Mouse (Mus musculus) layer of hippocampus, adult 9-11 months (tissue): ENCODE data around the gene Dlgap3.
A peak's percentile ranks its signal among the peaks of the same experiment; 100 is the strongest.

Source experiments
- DNase-seq: peaks from one replicate; pipeline ENCODE4 v3.0.0; 2022

Dlgap3 gene

DNA sequence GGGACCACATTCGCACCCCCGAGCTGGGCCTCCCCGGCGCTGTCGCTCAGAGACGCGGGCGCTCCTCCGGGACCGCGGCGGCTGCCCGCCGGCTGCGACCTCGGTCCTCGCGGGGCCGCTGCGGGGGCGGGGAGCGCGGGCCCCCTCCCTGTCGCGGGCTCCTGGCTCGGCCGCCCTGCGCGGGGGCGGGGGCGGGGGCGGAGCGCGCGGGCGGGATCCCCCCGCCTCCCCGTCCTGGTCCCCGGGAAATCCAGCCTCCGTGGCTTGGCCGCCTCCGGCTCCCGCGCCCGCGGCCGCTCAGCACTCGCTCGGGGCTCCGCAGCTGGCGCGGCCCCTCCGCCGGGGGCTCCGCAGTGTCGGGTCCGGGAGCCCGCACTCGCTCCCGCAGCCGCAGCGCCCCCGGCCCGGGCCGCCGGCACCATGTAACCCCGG lies at the start of gene Dlgap3:
TSS of gene Dlgap3 (plus strand) at position 291 of the 432 bp plus-strand sequence.
- no peak for DNase-seq

DNA sequence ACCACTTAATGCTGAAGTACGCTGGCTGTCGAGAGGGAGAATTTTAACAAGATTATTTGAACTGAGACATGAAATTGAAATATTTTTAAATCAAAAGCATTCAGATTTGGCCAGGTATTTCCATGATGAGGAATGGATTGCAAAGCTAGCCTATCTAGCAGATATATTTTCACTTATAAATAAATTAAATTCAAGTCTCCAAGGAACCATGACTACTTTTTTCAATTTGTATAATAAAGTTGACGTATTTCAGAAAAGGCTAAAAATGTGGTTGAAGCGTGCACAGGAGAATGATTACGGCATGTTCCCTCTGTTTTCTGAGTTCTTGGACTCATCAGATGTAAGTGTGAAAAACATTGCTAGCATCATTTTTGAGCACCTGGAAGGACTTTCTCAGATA lies 45.6 kb upstream of the Dlgap3 start, which contains the start of gene Tmem35b:
TSS of gene Tmem35b (plus strand) at position 301 of the 400 bp plus-strand sequence.
- DNase-seq = no peak

DNA sequence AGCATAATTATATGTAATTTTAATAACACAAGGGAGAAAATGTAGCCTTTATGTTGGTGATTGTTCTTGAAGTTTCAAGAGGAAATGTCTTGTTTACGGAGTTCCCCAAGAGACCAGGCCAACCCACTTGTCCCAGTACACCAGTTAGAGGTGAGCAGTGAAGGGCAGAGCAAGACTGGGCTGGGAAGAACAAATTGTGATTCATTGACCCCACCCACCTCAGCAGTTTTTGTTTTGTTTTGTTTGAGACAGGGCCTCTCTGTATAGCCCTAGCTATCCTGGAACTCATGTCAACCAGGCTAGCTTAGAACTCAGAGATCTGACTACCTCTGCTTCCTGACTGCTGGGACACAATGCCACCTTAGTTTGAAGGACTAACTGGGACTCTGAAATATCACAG lies 44.7 kb upstream of the Dlgap3 start:
- DNase-seq = no peak

DNA sequence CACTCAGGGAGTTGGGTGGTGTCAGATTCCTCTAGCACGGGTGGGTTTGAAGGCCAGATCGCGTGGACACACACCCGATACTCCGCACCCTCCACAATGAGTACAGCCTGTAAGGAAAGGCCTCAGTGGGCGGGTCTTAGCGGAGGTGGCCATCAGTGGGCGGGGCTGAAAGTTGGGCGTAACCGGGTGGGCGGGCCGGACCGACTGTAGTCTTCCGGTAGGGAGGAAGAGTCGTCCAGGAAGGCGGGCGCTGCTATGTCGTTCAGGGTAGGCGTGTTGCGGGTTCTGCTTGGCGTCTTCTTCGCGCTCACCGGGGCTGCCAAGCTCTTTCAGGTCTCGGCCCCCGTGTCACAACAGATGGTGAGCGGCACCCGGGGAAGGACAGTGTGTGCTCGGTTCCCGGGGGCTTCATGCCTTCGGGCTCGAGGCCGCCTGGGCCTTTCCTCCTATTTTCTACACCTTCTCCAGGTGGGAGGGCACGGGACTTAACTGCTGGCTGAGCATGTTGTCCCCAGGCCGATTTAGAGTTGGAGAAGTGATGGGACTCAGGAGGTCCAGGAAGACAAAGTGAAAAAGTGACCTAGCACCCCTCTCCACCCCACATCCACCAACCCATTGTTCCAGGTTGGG lies 43.1 kb upstream of the Dlgap3 start:
- peak; percentile 58 for DNase-seq

DNA sequence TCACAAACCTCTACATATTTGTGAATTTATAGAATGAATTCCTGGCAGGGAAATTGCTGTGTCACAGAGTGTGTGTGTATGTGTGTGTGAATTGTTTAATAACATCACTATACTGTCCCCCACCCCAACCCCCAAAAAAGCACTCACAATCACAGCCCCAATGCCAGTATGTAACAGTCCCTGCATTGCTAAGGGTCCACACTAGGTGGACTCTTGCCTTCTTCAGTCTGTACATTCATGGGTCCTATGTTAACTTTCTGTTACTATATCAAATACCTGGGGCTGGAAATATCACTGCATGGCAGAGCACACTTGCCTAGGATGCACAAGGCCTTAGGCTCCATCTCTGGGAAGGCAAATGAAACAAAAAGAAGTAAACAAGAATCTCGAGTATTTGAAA lies 34.3 kb upstream of the Dlgap3 start:
- DNase-seq = no peak

DNA sequence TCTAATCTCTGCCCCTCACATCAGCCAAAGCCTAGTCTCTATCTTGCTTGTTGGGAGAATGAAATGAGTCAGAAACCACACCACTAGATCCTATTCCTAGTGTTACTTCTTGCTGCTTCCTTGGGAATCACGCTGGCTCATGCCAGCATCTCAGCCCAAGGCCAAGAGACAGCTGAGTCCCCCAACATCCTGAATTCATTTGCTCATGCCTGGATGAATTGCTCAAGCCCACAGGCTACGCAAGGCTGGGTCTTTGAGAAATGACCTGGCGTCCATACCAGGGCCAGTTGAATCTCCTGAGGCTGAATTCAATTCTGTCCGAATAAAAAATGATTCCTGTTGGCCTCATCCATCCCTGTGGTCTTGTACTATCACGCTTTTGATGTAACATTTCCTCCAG lies 31.4 kb upstream of the Dlgap3 start:
- DNase-seq = no peak

DNA sequence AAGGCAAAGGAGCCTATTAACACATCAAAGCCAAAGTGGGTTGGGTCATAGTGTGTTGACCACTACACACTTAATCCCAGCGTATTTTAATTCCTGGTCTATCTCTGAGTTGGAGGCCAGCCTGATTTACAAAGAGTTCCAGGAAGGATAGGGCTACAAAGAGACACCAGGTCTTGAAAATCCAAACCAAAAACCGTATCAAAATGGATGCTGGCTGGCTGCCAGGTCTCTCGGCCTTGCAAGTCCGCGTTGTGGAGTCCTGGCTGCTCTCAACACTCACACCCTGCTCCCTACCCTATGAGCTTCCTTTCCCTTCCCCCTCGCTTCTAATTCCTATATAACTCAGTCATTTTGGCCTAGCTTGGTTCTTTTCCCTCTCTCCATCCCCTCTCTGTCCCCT lies 30.5 kb upstream of the Dlgap3 start:
- DNase-seq = no peak

DNA sequence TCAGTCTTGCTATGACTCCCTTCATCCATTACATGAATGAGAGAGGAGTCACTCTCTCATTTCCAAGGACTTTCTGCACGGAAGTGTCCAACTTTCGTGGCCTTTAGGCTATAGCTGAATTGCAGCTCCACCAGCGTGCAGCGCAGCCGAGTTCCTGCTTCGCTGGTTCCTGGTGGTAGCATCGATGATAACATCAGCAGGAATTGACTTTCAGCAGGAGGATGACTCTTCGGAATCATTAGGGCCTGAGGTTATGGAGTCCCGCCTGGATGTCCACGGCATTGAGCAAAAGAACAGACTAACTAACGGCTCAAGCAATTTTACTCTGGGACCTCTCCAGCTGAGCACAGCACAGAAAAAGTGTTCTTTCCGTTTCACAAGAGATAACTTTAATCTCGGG lies 19.0 kb upstream of the Dlgap3 start:
- no peak for DNase-seq

DNA sequence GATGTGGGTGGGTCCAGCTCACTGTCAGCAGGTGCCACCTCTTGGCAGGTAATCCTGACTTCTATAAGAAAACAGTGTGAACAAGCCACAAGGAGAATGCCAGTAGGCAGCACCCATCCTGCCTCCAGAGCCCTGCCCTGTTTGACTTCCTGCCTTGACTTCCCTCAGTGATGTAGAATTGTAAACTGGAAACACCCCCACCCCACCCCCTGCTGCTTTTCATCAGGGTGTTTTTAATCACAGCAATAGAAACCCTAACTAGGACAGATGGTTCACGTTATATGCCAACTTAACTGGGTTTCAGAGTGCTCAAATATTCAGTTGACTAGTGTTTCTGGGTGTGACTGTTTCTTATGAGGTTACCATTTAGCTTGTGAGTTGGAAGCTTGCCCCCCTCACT lies 15.7 kb upstream of the Dlgap3 start:
- no peak for DNase-seq

DNA sequence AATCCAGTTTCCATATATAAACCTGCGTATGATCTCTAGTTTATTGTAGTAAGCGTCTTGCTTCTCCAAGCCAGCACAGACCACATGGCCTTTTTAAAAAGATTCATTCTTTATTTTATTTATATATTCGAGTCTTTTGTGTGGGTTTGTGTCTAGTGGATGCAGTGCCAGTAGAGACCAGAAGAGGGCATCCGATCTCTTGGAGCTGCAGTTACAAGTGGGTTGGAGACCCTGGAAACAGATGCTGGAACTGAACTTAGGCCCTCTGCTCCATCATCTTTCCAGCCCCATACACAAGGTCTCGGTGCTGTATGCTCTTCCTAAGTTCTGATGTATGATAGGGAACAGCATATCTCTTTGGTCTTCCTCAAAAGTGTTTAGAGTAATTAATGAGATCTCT lies 13.2 kb upstream of the Dlgap3 start:
- no peak for DNase-seq

DNA sequence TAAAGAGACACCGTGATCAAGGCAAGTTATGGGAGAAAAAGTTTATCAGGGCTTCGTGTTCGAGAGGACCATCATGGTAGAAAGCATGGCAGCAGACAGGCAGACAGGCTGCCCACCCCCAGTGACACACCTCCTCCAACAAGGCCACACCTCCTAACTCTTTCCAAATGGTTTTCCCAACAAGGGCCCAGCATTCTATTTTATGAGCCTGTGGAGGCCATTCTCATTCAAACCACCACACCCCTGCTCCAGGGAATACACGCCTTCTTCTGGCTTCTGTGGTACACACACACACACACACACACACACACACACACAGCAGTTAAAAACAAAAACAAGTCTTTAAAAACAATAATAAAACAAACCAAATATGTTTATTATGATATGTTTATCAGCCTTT lies 11.3 kb upstream of the Dlgap3 start:
- DNase-seq = no peak

DNA sequence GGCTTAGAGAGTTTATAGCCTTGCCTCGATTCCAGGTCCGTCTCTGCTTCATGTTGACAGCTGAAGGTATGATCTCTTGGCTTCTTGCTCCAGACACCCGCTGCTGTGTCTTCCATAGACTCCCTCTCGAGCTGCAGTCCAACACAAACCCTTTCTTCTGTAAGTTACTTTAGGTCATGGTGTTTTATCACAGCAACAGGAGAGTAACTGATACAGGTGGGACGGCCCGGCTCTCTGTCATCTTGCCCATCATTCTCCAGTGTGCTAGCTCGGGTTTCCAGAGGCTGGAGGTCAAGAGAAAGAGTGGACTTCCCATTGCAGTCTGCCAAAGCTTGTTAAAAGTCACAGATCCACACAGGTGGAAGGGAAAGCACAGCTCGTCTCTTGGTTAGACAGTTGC lies 5.1 kb upstream of the Dlgap3 start:
- DNase-seq = no peak

DNA sequence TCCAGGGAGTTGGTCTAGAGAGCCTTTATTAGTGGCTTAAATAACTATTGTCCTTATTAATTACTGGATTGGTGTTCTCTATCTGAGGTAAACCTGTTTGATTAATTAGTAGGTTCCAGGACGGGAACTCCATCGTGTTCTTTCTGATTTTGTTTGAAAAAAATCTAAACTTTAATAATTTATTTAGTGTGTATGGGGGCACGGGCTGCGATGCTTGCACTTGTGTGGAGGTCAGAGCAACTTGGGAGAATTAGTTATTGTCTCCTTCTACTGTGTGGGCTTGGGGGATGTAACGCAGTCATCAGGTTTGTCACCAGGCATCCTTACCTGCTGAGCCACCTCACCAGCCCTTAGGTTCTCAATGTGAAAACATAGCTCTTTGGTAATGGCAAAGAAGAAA lies 1.9 kb upstream of the Dlgap3 start:
- DNase-seq = no peak

DNA sequence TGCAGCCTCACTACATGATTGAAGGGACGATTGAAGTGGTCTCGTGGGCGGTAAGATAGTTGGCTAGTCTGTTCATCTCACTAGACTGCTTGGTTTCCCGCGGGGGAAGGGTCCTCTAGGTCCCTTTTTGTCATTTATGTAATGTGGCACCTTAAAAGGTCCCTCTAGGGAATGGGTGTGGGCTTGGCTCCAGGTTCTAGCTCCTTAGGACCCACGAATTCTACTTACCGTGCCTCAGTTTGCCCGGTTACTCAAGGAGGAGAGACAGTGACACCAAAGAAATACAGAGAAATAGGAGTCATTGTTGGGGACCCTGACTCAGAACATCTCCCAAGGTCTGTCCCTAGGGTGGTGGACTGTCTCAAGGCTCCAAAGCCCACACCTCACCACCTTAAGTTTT lies 1.3 kb upstream of the Dlgap3 start:
- no peak for DNase-seq

DNA sequence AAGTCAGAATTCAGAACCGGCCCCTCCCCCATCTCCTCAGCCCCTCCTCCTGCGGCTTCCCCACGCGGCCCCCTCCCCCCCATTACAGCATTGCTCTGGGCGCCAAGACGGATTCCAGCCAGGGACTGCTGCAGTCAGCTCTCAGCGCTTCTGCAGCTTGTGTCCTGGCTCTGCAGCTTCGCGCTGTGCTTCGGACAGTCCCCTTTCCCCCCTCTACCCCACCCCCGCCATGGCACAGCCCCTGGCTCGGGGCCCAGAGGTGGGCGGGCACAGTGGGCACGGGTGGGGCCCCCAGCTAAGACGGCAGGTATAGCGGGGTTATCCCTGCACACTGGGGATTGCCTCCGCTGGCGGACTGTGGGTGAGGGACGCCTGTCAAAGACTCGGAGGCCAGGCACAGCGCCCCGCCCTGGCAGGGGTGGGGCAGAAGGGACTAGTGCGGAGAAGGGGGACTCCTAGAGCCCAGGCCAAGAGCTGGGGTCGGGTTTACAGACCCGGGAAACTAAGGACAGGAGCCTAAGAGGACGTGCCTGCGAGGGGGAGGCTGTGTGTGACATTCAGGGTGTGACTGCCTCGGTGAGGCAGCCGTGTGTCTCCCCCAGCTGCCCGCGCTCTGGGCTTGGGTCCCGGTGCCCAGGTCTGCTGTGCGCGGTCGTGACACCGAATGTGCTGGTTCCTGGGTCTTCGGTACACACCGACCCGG lies 642 bp upstream of the Dlgap3 start:
- peak; percentile 48 for DNase-seq

DNA sequence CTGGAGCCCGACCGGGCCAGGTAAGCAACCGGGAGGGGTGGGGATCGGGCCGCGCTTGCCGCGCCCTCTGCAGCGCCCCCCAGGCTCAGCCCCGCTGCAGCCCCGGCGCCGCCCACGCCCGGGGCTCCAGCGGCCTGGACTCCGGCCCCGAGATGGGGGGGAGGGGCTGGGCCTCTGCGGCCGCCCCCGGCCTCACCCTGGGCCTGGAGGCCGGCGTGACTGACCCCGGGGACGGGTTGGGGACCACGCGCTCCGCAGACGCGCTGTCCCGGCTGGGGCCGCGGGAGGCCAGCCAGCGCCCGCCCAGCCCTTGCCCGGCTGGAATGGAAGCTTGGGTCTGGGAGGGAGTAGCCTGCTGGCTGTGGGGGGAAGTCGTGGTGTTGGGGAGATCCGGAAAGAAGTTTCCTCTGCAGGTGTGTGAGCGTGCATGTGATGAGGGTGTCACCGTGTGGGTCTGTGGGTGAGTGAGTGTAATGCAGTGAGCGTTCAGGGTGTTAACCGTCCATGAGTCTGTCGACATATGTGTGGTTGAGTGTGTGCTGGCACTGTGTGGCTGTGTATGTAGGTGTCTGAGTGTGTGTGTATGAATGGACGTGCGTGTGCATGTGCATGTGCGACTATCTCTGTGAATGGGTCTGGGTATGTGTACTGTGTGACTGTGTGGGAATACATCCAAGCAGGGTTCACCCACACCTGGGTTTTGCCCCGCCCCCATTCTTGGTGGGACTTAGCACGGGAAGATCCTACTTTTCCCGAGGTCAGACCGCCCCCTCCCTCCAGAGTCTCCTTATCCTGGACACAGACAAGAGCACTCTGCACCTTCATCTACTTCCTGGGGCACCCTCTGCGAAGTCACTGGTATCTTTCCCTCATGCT lies 580 bp downstream of the Dlgap3 start:
- DNase-seq = peak; percentile 42

DNA sequence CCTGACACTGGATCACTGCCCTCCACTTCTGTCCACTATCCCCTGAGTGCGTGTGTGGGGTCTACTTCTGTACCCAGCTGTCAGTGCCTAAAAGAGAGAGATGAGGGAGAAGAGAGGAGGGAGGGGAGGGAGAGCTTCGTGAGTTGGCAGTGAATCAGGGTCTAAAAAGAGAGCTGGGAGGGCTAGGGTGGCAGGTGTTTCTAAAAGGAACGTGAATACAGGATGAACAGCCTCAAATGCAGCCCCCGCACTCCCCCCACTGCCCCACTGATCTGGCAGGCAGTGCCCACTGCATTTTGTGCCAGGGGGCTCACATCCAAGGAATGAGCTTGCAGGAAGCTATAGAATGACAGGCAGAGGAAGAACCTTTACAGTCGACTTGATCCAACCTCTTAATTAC lies 1.9 kb downstream of the Dlgap3 start:
- DNase-seq = peak; percentile 51

DNA sequence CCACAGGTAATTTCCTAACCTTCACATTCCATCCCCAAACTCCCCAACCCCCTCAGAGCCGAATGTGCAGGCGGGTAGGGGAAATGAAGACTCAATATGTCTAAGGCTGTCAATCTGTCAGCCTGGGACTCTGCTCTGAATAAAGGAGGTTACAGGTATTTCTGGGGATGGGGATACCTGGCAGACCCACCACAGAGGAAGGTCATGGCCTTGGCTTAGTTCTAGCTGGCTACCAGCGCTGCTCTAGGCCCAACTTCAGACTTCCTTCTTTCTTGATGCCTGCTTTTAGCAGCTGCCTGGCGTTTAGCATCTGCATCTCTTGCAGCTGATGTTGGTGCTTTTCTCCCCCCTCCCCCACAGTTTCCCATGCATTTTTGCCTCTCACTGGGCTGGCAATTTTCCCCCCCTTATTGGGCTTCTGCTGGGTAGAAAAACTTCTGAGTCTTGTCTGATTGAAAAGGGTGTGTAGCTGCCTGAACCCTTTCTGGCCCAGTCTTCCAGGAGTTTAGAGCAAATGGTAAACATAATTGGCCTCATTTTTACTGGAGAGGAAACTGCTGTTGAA lies 2.4 kb downstream of the Dlgap3 start:
- DNase-seq = no peak

DNA sequence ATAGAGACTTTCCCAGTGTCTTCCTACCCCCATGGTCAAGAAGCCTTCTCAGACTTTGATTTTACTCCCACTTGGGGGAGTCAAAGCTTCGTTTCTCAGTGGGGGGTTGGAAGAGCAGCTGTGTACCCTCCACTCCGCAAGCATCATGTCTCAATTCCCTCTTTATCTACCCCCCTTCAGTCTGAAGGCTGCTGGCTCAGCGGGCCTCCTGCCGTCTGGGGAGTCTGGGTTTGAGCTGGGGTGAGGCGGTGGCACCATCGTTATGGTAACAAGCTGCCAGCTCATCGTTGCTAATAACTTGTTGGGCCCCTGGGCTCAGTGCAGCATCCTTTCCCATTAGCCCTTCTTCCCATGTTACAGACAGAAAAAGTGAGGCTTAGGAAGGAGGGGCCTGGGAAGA lies 3.1 kb downstream of the Dlgap3 start:
- peak; percentile 49 for DNase-seq

DNA sequence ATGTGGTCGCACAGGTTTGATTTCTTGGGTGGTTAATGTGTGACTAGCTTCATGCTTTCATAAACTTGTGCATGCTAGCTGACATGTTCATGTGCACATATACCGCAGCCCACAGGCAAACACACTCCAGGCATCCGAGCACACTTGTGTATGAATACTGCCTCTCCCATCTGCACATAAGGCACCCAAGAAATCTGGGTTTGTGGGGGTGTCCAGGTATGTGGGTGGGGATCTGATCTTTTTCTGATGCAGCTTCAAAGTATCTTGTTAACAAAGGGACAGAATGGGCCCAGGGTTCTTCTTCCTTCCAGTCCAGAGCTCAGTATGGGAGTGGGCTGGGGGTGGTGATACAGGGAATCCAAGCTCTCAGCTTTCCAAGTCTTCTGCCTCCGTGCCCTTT lies 3.6 kb downstream of the Dlgap3 start:
- DNase-seq = peak; percentile 54

DNA sequence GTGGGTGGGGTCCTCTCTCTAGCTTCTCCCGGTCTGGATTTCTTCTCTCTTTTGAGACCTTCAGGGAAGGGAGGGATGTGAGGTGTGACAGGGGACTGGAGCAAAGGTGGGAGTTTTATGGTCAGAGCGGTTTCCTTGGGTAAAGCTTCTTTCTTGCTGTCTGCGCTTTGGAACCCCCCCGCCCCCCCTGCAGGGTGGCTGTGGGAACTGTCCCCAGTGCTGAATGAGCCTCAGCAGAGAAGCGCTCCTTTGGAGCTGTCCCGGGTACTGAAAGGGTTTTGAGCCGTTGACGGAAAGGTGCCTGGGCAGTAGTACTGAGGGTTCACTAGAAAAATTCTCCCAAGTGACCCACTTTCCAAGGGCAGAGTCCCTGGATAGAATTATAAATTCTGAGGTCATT lies 4.5 kb downstream of the Dlgap3 start:
- DNase-seq = no peak

DNA sequence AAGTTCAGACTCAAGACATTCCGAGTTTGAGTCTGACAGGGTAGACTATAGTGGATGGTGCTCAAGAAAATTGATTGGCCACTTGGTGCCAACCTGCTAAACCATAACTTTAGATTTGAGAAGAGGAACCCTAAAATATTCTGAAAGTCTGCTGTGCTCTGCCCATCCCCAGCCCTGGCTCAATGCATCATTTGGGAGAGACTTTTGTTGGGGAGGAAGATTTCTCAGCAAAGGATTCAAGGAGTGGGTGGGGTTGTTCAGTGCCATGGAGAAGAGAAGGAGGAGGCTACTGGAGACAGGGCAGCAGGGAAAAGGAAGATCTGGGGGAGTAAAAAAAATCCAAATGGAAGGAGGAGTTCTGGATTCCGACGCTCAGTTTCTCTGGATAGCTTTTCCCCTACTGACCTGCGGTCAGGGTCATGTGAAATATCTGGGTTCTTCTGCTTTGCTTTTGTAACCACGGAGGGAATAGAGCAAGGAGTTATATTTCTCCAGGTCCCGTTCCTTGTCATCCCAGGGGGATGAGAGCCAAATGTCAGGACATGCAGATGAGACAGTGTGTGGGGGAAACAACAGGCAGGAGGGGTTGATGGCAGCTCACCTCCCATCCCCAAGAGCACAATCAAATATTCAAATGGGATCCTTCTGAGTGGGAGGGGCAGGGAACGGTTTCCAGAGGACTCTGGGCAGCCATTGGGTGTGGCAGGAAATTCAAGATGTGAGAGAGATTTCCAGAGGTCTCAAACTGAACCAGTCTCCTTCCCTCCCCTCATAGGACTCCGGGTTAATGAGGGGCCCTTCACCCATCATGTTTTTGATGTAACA lies 5.3 kb downstream of the Dlgap3 start:
- peak; percentile 50 for DNase-seq

DNA sequence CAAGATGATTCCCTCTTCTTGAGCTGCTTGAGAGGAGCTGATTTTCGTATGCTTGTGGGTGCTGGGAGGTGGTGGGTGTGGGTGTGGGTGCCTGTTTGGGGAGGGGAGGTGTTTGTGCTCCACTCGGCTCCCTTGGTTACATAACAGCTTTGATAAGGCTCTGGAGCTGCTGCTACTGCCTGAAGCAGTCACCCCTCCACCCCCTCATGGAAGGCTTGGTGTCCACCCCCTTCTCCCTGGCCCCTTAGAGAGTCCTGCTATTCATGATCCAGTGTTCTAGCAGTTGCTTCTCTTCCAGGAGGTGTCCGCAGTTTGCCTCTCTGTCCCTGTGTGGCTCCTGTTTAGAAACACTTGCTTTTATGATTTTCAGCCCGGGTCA lies 5.9 kb downstream of the Dlgap3 start:
- peak; percentile 66 for DNase-seq
